Mouse (Mus musculus): ENCODE measurements around the gene Gpr12. TPM values are rescaled to one million over a fixed set of nuclear protein-coding genes. Genes with fewer than 3 reads are reported as not detected.
"Not testable (repeated sequence)": the region's sequence is repeated elsewhere in the genome, so short reads cannot be mapped to it uniquely, and the experiment has no call there.

Gpr12 gene
- total RNA-seq, 2 experiments from 2014 or later: not detected

- ATAC-seq (ENCODE audit: poor library complexity, severe bottlenecking): no peak
These were observed 5.9 kb upstream of the Gpr12 start for GRCm38 (mm10) chr5:146590987-146591386.

GRCm38 (mm10) chr5:146586357-146587070 is 1.5 kb upstream of the Gpr12 start:
- ATAC-seq (ENCODE audit: poor library complexity, severe bottlenecking): no peak

- no peak for ATAC-seq (ENCODE audit: poor library complexity, severe bottlenecking)
These were observed 240 bp upstream of the Gpr12 start for GRCm38 (mm10) chr5:146585307-146585651.

DNA sequence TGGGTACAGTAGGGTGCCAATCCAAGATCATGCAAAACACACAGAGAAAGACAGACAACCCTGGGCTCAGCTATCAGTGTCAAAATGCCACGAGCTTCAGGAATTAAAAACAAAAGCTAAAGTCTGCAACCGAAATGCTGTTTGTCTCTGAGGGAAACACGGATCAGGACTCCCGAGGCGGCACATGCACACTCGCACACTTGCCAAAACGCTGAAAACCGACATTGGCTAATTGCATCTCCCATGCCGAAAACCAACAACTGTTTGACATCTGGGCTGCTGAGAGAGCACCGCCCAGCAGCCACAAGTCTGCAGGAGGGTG is 922 bp downstream of the Gpr12 start:
- no peak for ATAC-seq (ENCODE audit: poor library complexity, severe bottlenecking)

DNA sequence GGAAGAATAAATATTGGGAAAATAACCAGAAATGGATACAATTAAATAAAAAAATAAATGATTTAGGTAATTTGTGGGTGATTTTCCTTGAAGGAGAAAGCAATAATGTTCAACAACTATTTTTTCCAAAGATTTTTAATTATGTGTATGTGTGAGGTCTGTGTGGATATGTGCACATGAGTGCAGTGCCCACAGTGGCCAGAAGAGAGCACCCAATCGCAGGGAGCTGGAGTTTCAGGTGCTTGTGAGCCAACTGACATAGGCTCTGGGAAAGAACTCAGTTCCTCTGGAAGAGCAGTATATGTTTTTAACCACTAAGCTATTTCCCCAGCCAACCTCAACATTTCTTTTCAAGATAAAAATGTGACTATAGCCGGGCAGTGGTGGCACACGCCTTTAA is 8.4 kb downstream of the Gpr12 start:
- no peak for ATAC-seq (ENCODE audit: poor library complexity, severe bottlenecking)

DNA sequence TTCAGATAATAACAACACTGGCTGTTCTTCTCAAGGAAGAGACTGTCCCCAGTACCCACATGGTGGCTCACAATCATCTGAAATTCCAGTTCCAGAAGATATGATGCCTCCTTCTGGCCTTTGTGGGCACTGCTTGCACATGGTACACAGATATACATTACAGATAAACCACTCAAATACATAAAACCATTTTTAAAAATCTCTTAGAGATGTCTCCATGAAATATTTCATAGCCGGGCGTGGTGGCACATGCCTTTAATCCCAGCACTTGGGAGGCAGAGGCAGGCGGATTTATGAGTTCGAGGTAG is 12.3 kb downstream of the Gpr12 start:
- ATAC-seq (ENCODE audit: poor library complexity, severe bottlenecking): not testable (repeated sequence)

GRCm38 (mm10) chr5:146571830-146572734 is 13.0 kb downstream of the Gpr12 start:
- ATAC-seq (ENCODE audit: poor library complexity, severe bottlenecking): not testable (repeated sequence)

DNA sequence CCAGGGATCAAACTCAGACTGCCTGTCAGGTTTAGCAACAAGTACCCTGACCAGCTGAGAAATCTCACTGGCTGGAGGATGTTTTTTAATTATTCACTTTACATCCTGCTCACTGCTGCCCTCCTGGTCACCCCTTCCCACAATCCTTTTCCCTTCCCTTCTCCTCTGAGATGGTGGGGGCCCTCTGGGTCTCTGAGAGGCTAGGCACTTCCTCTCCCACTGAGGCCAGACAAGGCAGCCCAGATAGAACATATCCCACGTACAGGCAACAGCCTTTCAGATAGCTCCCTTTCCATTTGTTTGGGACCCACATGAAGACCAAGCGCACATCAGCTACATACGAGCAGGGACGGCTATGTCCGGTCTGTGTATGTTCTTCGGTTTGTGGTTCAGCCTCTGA is 14.9 kb downstream of the Gpr12 start:
- not testable (repeated sequence) for ATAC-seq (ENCODE audit: poor library complexity, severe bottlenecking)

GRCm38 (mm10) chr5:146567054-146567453 is 18.0 kb downstream of the Gpr12 start:
- ATAC-seq (ENCODE audit: poor library complexity, severe bottlenecking): peak; percentile 57

- ATAC-seq (ENCODE audit: poor library complexity, severe bottlenecking): no peak
These were observed 20.8 kb downstream of the Gpr12 start for GRCm38 (mm10) chr5:146564259-146564658.

- not testable (repeated sequence) for ATAC-seq (ENCODE audit: poor library complexity, severe bottlenecking)
These were observed 29.2 kb downstream of the Gpr12 start, which contains the start of gene Gm3415 for GRCm38 (mm10) chr5:146555836-146556235. Gm3415 (plus strand) TSS chr5:146556136.

DNA sequence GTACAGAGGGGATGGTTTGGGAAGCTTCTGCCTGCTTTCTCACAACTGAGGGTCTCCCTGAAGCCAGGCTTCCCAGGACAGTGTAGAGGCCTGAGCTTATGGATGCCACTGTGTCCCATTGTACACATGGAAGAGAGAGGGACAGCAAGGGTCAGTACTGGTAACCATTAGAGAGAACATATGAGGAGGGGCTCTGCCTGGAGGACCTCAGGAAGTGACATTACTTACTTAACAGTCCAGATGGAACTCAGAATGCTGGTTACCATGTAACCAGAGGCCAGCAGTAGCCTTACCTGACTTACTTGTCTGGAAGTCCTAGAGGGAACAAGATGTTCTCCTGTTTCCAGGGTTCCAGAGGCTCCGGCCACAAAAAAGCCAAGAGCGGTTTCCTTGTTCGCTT is 47.7 kb downstream of the Gpr12 start, which contains the start of gene Gm3409:
Gm3409 (plus strand) TSS at position 301 of the 400 bp plus-strand sequence.
- ATAC-seq (ENCODE audit: poor library complexity, severe bottlenecking): not testable (repeated sequence)

Other genes starting within 250 kb of the Gpr12 start
- not detected in 2 replicates for gene Wasf3, start 200.3 kb downstream of the Gpr12 start, total RNA-seq (2015)
- not detected in 2 replicates for gene Wasf3, start 200.3 kb downstream of the Gpr12 start, total RNA-seq (2017)
- not detected in 2 replicates for gene Gm6408, start 103.3 kb downstream of the Gpr12 start, total RNA-seq (2015)
- not detected in 2 replicates for gene Gm6408, start 103.3 kb downstream of the Gpr12 start, total RNA-seq (2017)
- not detected in 2 replicates for gene Gm6370, start 93.9 kb downstream of the Gpr12 start, total RNA-seq (2015)
- gene Gm6370, start 93.9 kb downstream of the Gpr12 start, total RNA-seq (2017): not detected in 2 replicates
- not detected in 2 replicates for gene 4930449I24Rik, start 82.8 kb downstream of the Gpr12 start, total RNA-seq (2015)
- gene 4930449I24Rik, start 82.8 kb downstream of the Gpr12 start, total RNA-seq (2017): not detected in 2 replicates
- not detected in 2 replicates for gene Gm3402, start 71.1 kb downstream of the Gpr12 start, total RNA-seq (2015)
- gene Gm3402, start 71.1 kb downstream of the Gpr12 start, total RNA-seq (2017): not detected in 2 replicates
- not detected in 2 replicates for gene Gm3404, start 59.4 kb downstream of the Gpr12 start, total RNA-seq (2015)
- not detected in 2 replicates for gene Gm3404, start 59.4 kb downstream of the Gpr12 start, total RNA-seq (2017)
- gene Gm3409, start 47.6 kb downstream of the Gpr12 start, total RNA-seq (2015): not detected in 2 replicates
- not detected in 2 replicates for gene Gm3409, start 47.6 kb downstream of the Gpr12 start, total RNA-seq (2017)
- not detected in 2 replicates for gene Gm3415, start 29.1 kb downstream of the Gpr12 start, total RNA-seq (2015)
- gene Gm3415, start 29.1 kb downstream of the Gpr12 start, total RNA-seq (2017): not detected in 2 replicates
- gene Usp12, start 209.8 kb upstream of the Gpr12 start, total RNA-seq (2015): 36.8 and 41.3 TPM in 2 replicates
- gene Usp12, start 209.8 kb upstream of the Gpr12 start, total RNA-seq (2017): 50.9 and 55.8 TPM in 2 replicates
- gene Rpl21, start 247.7 kb upstream of the Gpr12 start, total RNA-seq (2015): 1,886 and 1,948 TPM in 2 replicates
- 1,623 and 1,719 TPM in 2 replicates for gene Rpl21, start 247.7 kb upstream of the Gpr12 start, total RNA-seq (2017)